Mouse (Mus musculus) megakaryocyte progenitor cell, adult 5-6 weeks (primary cell): ENCODE data around the gene Apela. TPM values are rescaled to one million over a fixed set of nuclear protein-coding genes. Genes with fewer than 3 reads are reported as not detected.
A peak's percentile ranks its signal among the peaks of the same experiment; 100 is the strongest.
"Not testable (repeated sequence)": the region's sequence is repeated elsewhere in the genome, so short reads cannot be mapped to it uniquely, and the experiment has no call there.

ENCODE experiments used
- ATAC-seq: replicated peaks from 2 replicates; pipeline ENCODE4 v1.8.0; 2016; ENCODE audit warnings: mild to moderate bottlenecking, moderate TSS enrichment, inconsistent platforms; ENCODE audit not compliant: poor library complexity
- total RNA-seq, 2 experiments: library from RNA; stranded (forward) in 1 of 2; stranded (reverse) in 1 of 2; fragments of 157-497, 149-512 nt in 1 of 2; fragments of 200-1000 nt in 1 of 2; gene quantifications; 2 replicates each; pipeline versions ENCODE4 v1.2.3 to v1.2.4; 2015 to 2017

Gene Apela
- total RNA-seq, 2 experiments from 2014 or later = not detected

DNA sequence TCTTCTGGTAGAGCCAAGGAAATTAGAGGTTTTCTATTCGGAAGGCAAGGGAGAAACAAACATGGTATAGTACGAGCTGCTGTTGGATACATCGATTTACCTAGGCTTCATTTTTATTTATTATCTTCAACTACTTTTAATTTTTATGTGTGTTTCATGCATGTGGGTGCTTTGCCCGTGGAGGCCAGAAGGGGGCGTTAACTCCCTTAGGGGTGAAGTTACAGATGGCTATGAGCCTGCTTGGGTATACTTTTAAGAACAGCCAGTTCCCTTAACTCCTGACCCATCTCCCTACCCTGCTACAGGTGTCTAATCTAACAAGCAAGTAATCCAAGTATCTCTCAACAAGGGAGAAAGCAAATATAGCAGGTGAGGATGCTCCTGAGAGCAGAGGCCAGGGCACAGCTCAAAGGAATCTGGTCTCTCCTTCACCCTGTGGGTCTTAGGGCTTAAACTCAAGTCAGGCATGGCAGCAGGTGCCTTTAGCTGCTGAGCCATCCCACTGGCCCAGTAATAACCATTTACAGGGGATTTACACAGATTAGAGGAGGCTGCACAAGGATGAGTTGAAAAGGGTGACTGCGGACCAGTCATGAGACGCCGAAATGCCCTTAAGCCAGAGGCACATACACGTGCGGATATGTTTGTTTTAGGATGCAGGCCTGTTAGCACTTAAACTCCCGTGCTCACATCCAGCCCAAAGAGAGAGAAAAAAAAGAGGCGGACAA is 8.0 kb downstream of the Apela start:
- ATAC-seq = no peak

DNA sequence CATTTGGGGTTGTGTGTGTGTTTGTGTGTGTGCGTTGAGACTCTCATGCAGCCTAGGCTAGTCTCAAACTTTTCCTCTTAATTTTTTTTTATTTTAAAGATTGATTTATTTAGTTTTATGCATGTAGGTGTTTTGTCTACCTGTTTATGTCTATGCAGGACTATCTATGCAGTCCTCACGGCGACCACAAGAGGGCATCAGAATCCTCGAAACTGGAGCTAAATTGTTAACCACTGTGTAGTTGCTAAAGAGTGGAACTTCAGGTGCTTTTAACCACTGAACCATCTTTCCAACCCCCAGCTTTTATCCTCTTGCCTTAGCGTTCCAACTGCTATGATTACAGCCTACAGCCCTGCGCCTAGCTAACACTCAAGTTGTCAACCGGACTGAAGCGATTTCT is 14.7 kb downstream of the Apela start:
- ATAC-seq = peak; percentile 69; the same call in 1 of the 2 replicates

DNA sequence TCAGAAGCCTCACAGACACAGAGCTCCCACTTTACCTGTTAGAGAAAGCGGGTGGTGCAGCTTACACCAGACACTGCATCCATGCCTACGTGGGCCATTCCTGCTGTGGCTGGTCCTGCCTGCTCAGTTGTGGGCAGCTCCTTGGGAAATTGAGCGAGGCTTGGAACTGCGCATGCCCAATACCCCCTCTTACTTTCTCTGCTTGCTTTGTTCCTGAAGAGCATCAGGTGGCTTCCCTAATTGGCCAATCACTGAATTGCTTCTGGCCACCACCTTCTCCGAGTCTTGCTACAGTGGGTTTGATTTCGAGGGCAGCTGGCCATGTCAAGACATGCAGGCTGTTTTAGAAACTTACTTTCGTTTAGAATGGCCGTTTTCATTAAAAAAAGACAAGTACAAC is 18.7 kb downstream of the Apela start, which contains the start of the genes Trim61 and Trim60:
Gene Trim61 (minus strand): TSS at position 101 of the 400 bp plus-strand sequence.
Gene Trim60 (minus strand): TSS at position 162 of the 400 bp plus-strand sequence.
- no peak for ATAC-seq

DNA sequence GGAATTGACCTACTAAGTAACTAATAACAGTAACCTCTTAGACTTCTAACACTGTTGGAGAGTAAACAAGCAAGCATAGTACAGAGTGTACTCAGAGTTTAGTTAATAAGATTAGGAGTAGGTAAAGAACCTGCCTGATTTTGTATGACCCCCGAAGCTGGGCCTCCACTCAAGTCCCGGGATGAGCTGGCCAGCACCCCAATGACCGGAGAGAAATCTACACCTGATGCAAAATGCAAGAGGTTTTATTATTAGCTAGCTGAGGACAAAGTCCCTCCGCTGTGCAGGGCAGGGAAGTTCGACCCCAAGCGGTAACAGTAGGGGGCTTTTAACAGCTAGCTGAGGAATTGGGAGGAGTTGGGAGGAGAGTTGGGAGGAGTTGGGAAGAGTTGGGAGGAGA is 29.5 kb downstream of the Apela start:
- ATAC-seq = not testable (repeated sequence)

DNA sequence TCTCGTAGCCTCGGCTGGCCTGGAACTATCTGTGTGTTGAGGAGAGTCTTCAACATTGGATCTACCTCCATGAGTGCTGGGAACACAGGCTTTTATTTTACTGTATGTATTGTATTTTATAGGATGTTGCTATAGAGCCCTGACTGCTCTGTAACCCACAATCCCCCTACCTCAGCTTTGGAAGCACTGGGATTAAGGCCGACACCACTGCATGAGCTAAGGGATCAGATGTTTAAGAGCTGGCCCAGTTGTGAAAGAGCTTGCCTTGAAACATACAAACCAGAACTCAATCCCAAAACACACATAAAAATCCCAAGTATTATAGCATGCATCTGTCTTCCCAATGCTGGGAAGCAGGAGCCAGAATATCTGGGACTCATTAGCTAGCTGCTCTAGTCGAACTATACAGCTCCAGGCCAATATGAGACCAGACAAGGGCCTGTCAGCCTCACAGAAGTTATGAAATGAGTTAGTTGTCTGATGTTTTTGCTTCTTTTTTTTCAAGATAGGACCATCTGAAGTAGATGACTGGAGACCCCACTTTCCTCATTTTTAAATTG is 38.2 kb downstream of the Apela start:
- ATAC-seq = no peak

DNA sequence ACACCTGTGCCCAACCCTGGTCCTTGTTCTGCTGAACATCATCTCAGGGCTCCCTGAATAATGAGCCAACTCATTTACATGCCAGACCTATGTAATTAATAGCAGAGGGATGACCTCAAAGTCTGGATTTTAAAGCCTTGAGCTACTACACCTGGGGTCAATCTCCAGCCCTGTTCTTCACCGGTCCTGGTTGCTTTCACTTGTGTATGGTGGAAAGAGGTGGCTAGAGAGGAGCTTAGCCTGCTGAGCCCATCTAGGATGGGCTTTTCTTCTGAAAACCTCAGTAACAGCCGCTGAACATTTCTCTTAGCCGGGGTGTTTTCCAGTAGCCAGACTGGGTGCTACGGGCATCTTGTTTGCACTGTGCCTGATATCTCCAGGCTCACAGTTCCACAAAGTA is 49.4 kb downstream of the Apela start, which contains the start of gene Trim75:
Gene Trim75 (minus strand): TSS at position 101 of the 400 bp plus-strand sequence.
- no peak for ATAC-seq

DNA sequence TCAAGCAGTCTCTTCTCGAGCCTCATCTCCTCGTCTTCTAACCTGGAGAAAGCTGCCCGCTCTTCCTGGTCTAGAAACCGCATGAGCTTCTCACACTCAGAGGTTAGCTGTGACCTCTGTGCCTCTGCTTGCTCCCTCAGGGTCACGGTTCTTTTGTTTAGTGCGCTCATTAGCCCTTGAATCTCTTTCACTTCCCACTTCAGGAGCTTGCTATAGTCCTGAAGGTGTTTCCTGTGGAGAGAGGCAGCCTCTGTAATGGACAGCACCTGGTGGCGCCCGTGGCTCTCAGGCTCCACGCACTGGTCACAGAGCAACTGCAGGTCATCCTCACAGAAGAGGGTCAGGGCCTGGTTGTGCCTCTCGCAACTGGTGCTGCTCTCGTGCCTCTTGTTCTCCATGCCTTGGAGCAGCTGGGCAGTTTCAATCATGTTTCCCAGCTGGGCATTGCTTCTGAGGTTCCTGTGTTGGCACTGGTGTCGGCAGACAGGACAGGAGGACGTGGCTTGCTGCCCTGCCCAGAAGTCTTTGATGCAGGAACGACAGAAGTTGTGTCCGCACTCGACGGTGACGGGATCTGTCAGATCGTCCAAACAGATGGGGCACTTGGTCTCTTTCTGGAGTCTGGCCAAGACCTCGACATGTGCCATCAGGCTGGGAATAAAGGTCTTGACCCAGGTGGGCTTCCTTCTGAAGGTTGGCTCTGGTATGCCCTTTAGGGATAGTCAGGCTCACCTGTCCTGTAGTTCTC is 53.8 kb downstream of the Apela start:
- ATAC-seq = no peak

Other genes with a start within 250 kb of the Apela start
- gene Klhl2, start 187.3 kb downstream of the Apela start, total RNA-seq (2015) = 10.3 and 13.7 TPM in 2 replicates
- 13.5 and 13.9 TPM in 2 replicates for gene Klhl2, start 187.3 kb downstream of the Apela start, total RNA-seq (2017)
- 30.9 and 32.4 TPM in 2 replicates for gene Tmem192, start 90.2 kb downstream of the Apela start, total RNA-seq (2015)
- 17.6 and 20.7 TPM in 2 replicates for gene Tmem192, start 90.2 kb downstream of the Apela start, total RNA-seq (2017)
- gene Trim75, start 49.5 kb downstream of the Apela start, total RNA-seq (2015) = not detected in 2 replicates
- not detected in 2 replicates for gene Trim75, start 49.5 kb downstream of the Apela start, total RNA-seq (2017)
- not detected in 2 replicates for gene Trim61, start 18.8 kb downstream of the Apela start, total RNA-seq (2015)
- not detected in 2 replicates for gene Trim61, start 18.8 kb downstream of the Apela start, total RNA-seq (2017)
- not detected in 2 replicates for gene Trim60, start 18.8 kb downstream of the Apela start, total RNA-seq (2015)
- gene Trim60, start 18.8 kb downstream of the Apela start, total RNA-seq (2017) = not detected in 2 replicates
- not detected in 2 replicates for gene Gm10663, start 37.7 kb upstream of the Apela start, total RNA-seq (2015)
- gene Gm10663, start 37.7 kb upstream of the Apela start, total RNA-seq (2017) = not detected in 2 replicates
- not detected in 2 replicates for gene BC030870, start 92.2 kb upstream of the Apela start, total RNA-seq (2015)
- gene BC030870, start 92.2 kb upstream of the Apela start, total RNA-seq (2017) = not detected in 2 replicates